Mouse (Mus musculus) stomach, postnatal 0 days (tissue): ENCODE results near the gene Srcap.

ENCODE experiments used
- CTCF ChIP-seq: IDR thresholded peaks from 2 replicates; pipeline ENCODE4 v1.5.1; 2016; ENCODE audit warnings: antibody characterized with exemption, low read depth, mild to moderate bottlenecking, moderate library complexity
- EP300 ChIP-seq: optimal IDR thresholded peaks from 2 replicates; pipeline ENCODE3; 2016; ENCODE audit warnings: antibody characterized with exemption

DNA sequence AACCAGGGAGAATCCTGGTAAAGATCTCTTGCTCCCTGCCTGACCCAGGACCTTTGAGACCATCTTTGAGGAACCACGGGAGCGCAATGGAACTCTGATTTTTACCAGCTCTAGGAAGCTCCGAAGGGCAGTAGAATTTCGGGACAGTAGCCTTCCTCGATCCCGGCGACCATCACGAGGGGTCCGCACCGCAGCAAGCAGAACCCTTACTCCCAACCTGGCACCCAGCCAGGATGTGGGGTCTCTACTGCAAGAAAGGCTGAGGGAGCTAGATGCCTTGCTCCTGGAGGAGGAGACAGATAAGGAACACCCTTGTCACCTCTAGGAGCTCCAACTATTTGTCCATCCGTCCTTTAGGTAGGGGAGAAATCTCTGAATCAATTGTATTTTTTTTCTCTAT is 35.4 kb upstream of the Srcap start:
- TF ChIP-seq EP300, result no peak
- TF ChIP-seq CTCF, result no peak
